Mouse (Mus musculus): ENCODE measurements around the gene Asb13. TPM values are rescaled to one million over a fixed set of nuclear protein-coding genes. Genes with fewer than 3 reads are reported as not detected.

Gene Asb13
- total and polyA plus RNA-seq, 3 experiments: 2.6 to 6.0 TPM; not detected in 1

DNA sequence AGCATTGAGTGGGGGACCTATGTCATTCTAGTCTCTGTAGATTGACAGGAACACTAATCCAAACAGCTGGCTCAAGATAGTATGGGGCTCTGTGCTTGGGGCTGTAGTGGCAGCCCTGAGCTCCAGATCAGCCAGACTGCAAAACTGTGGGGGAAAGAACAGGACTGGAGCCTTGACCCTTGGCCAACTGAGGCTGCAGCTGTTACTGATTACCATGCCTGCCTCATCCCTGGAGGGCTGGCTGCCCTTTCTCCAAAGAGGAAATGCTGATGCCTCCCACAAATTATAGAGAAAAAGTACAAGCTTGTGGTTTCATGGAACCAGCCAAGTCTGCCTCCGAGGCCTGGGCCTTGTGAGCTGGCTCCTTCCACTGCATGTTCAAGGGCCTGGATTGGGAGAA lies 36.2 kb downstream of the Asb13 start:
- H3K9ac ChIP-seq (ENCODE audit: control insufficient read depth, low read depth, low read length, poor library complexity, severe bottlenecking): no peak overlapping the region
- DNase-seq (ENCODE audit: low read depth, low spot score): no peak
- no peak overlapping the region for H3K4me3 ChIP-seq (ENCODE audit: control insufficient read depth in 1 of 2, insufficient read depth in 1 of 2, low read depth in 2 of 2, low read length in 2 of 2)
- H3K27ac ChIP-seq (ENCODE audit: control insufficient read depth, low read depth, low read length): no peak overlapping the region
- TF ChIP-seq POLR2A (IDR thresholded peaks at IDR 0.05; ENCODE audit: control insufficient read depth in 1 of 2, insufficient read depth in 1 of 2, low read depth in 1 of 2, low read length in 2 of 2, poor library complexity in 1 of 2) (no peak), ZNF384 (IDR thresholded peaks at IDR 0.05; ENCODE audit: low read depth, low read length) (no peak), GABPA (IDR thresholded peaks at IDR 0.05; ENCODE audit: low read depth, low read length) (no peak), NELFE (IDR thresholded peaks at IDR 0.05; ENCODE audit: low read depth, low read length) (no peak), POLR2AphosphoS2 (IDR thresholded peaks at IDR 0.05; ENCODE audit: low read length) (no peak), SMC3 (IDR thresholded peaks at IDR 0.05; ENCODE audit: low read depth, low read length) (no peak), MEF2A (IDR thresholded peaks at IDR 0.05; ENCODE audit: extremely low read depth, insufficient replicate concordance, low read depth, low read length, poor library complexity, severe bottlenecking) (no peak), TAL1 (IDR thresholded peaks at IDR 0.05; ENCODE audit: low read length) (no peak), USF2 (IDR thresholded peaks at IDR 0.05; ENCODE audit: borderline replicate concordance in 1 of 2, insufficient read depth in 1 of 2, low read depth in 1 of 2, low read length in 2 of 2) (no peak), POLR2AphosphoS5 (IDR thresholded peaks at IDR 0.05; ENCODE audit: borderline replicate concordance, low read depth, low read length) (no peak), SIN3A (IDR thresholded peaks at IDR 0.05; ENCODE audit: low read length) (no peak), ZMIZ1 (IDR thresholded peaks at IDR 0.05; ENCODE audit: low read depth, low read length) (no peak), MAFK (IDR thresholded peaks at IDR 0.05; ENCODE audit: borderline replicate concordance, low read depth, low read length) (no peak), ZC3H11A (IDR thresholded peaks at IDR 0.05; ENCODE audit: low read depth, low read length) (no peak), CHD1 (IDR thresholded peaks at IDR 0.05; ENCODE audit: low read depth, low read length) (no peak), GATA1 (IDR thresholded peaks at IDR 0.05; ENCODE audit: low read depth, low read length) (no peak), CTCF (IDR thresholded peaks at IDR 0.05 in 2 of 3, conservative IDR thresholded peaks at IDR 0.05 in 1 of 3; ENCODE audit: control insufficient read depth in 1 of 3, insufficient read depth in 1 of 3, low read depth in 2 of 3, low read length in 3 of 3, poor library complexity in 1 of 3, severe bottlenecking in 1 of 3) (no peak), CHD2 (IDR thresholded peaks at IDR 0.05; ENCODE audit: low read length) (no peak)
- no peaks in the 10 kb centered on the region for H3K79me2 ChIP-seq (ENCODE audit: control insufficient read depth, insufficient read depth, low read length, poor library complexity)
- no peaks in the 10 kb centered on the region for H3K4me1 ChIP-seq (ENCODE audit: control insufficient read depth in 1 of 2, insufficient read depth in 2 of 2, low read length in 2 of 2)
- no peaks in the 10 kb centered on the region for H3K36me3 ChIP-seq (ENCODE audit: control insufficient read depth in 1 of 2, insufficient read depth in 2 of 2, low read length in 2 of 2)
- no peaks in the 10 kb centered on the region for H3K9me3 ChIP-seq (replicated peaks; ENCODE audit: insufficient read depth, low read length)
- H3K27me3 ChIP-seq (ENCODE audit: control insufficient read depth in 1 of 2, insufficient read depth in 2 of 2, low read length in 2 of 2): peaks cover 0 to 7% of the 10 kb centered on the region in 2 experiments; a peak in 2 of 4 replicates

DNA sequence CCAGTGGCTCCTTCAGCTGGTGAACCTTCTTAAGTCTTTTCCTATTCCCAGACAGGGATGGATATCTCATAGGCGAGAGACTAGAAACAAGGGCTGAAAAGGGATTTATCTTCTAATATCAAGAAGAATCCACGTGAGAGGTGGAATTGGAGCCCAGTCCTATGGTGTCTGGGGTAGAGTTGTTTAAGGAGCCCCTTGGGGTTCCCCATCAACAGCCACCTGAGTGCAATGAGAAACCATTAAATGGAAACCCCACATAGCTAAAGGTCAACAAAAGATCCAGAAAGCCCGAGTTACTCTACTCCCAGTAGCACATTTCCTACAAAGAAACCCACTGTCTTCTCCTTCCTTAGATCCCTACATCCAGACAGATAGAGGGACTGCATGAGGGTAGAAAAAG lies 39.3 kb downstream of the Asb13 start:
- no peak overlapping the region for H3K27ac ChIP-seq (ENCODE audit: control insufficient read depth, low read depth, low read length)
- TF ChIP-seq MAZ (IDR thresholded peaks at IDR 0.05; ENCODE audit: low read depth, low read length) (no peak), NRF1 (IDR thresholded peaks at IDR 0.05; ENCODE audit: insufficient read depth, low read depth, low read length, poor library complexity, severe bottlenecking) (no peak), MYB (IDR thresholded peaks at IDR 0.05; ENCODE audit: low read depth, low read length) (no peak), POLR2AphosphoS2 (IDR thresholded peaks at IDR 0.05; ENCODE audit: low read length) (no peak), KAT2A (conservative IDR thresholded peaks at IDR 0.05; ENCODE audit: low read depth, low read length) (no peak), ELF1 (IDR thresholded peaks at IDR 0.05; ENCODE audit: low read depth, low read length) (no peak), ZC3H11A (IDR thresholded peaks at IDR 0.05; ENCODE audit: low read depth, low read length) (no peak), ZNF384 (IDR thresholded peaks at IDR 0.05; ENCODE audit: low read depth, low read length) (no peak), TCF12 (IDR thresholded peaks at IDR 0.05; ENCODE audit: low read depth, low read length) (no peak), CTCF (IDR thresholded peaks at IDR 0.05 in 2 of 3, conservative IDR thresholded peaks at IDR 0.05 in 1 of 3; ENCODE audit: control insufficient read depth in 1 of 3, insufficient read depth in 1 of 3, low read depth in 2 of 3, low read length in 3 of 3, poor library complexity in 1 of 3, severe bottlenecking in 1 of 3) (no peak), SIN3A (IDR thresholded peaks at IDR 0.05; ENCODE audit: low read length) (no peak), MAFK (IDR thresholded peaks at IDR 0.05; ENCODE audit: borderline replicate concordance, low read depth, low read length) (no peak), HCFC1 (IDR thresholded peaks at IDR 0.05; ENCODE audit: low read depth, low read length) (no peak)
- H3K9me3 ChIP-seq (replicated peaks; ENCODE audit: insufficient read depth, low read length): no peaks in the 10 kb centered on the region
- no peak for DNase-seq (ENCODE audit: low read depth, low spot score)
- no peak overlapping the region for H3K9ac ChIP-seq (ENCODE audit: control insufficient read depth, low read depth, low read length, poor library complexity, severe bottlenecking)
- H3K4me1 ChIP-seq (ENCODE audit: control insufficient read depth in 1 of 2, insufficient read depth in 2 of 2, low read length in 2 of 2): no peaks in the 10 kb centered on the region
- peaks cover 0 to 7% of the 10 kb centered on the region in 2 experiments for H3K27me3 ChIP-seq (ENCODE audit: control insufficient read depth in 1 of 2, insufficient read depth in 2 of 2, low read length in 2 of 2)
- no peaks in the 10 kb centered on the region for H3K79me2 ChIP-seq (ENCODE audit: control insufficient read depth, insufficient read depth, low read length, poor library complexity)
- H3K36me3 ChIP-seq (ENCODE audit: control insufficient read depth in 1 of 2, insufficient read depth in 2 of 2, low read length in 2 of 2): no peaks in the 10 kb centered on the region
- no peak overlapping the region for H3K4me3 ChIP-seq (ENCODE audit: control insufficient read depth in 1 of 2, insufficient read depth in 1 of 2, low read depth in 2 of 2, low read length in 2 of 2)

Measured in MEL (cell line).